Mouse (Mus musculus): ENCODE measurements around the gene Ndrg3. TPM values are rescaled to one million over a fixed set of nuclear protein-coding genes. Genes with fewer than 3 reads are reported as not detected.

Gene Ndrg3
- total and polyA plus RNA-seq, 3 experiments: 16.6 to 27.5 (median 21.8) TPM

DNA sequence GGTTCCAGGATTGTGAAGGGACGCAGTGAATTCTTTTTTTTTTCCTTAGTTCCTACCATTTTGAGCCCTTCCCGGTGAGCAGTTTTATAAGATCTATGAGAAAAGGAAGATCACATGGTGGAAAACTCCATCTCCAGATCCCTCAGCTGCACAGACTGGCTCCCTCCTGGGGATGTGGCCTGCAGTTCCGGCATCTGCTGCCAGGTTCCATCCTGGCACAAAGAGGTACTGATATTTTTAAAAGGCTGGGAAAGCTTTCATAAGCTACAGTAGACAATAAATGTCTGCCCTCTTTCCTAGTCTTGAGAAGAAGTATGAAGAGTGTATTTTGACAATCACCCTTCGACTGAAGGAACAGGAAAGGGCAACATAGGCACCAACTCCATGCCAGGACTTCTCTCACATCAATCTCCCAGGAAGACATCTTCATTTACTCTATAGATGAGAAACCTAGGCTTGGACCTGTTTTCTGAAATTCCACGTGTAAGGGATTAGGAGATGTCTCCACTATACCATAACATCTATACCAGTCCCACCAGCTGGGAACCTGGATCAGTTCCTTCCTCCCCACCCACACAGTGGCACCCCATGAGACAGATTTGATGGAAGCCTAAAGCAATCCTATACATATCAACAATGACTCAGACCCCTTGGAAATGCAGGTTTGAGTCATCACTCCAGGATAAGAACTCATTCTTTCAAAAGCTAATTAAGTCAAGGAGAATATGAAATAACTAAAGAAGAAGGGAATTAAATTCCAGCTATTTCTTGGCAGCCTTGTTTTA, 18.3 kb downstream of the Ndrg3 start:
- Histone ChIP-seq H3K27ac (ENCODE audit: insufficient read depth, low read depth) (no peak overlapping the region), H3K27me3 (replicated peaks) (no peaks in the 10 kb centered on the region), H3K4me3 (replicated peaks in 1 of 3; ENCODE audit: low read depth in 2 of 3, low read length in 2 of 3, poor library complexity in 1 of 3) (no peak overlapping the region), H3K4me1 (ENCODE audit: control insufficient read depth in 1 of 2, insufficient read depth in 2 of 2) (peaks cover 0 to 12% of the 10 kb centered on the region in 2 experiments; a peak in 2 of 4 replicates), H3K4me2 (ENCODE audit: insufficient read depth, low read depth, poor library complexity, severe bottlenecking) (no peak overlapping the region), H3K36me3 (replicated peaks in 1 of 2; ENCODE audit: control insufficient read depth in 1 of 2, insufficient read depth in 1 of 2, low read length in 1 of 2) (peaks cover 3 to 26% of the 10 kb centered on the region in 2 experiments), H3K79me2 (replicated peaks; ENCODE audit: control insufficient read depth, extremely low read depth, insufficient read depth, poor library complexity, severe bottlenecking) (no peaks in the 10 kb centered on the region), H3K9ac (ENCODE audit: insufficient read depth, low read depth) (no peak overlapping the region), H3K9me3 (replicated peaks; ENCODE audit: low read length) (no peaks in the 10 kb centered on the region)
- in situ Hi-C loops (cut with MboI; ENCODE audit: low pct_ligation_motif_present, low pct_unique_long_range_greater_than_20kb, low sequenced_read_pairs) (no loop called here), dilution Hi-C loops (cut with MboI; ENCODE audit: extremely low pct_ligation_motif_present, extremely low pct_unique_long_range_greater_than_20kb, low sequenced_read_pairs) (no loop called here)
- DNase-seq (ENCODE audit: extremely low read depth): no peak
- TF ChIP-seq E2F4 (IDR thresholded peaks at IDR 0.05; ENCODE audit: insufficient replicate concordance, low read depth, low read length) (no peak), MAFK (IDR thresholded peaks at IDR 0.05; ENCODE audit: insufficient replicate concordance, low read length) (no peak), TCF12 (IDR thresholded peaks at IDR 0.05; ENCODE audit: low read depth, low read length) (no peak), ELF1 (IDR thresholded peaks at IDR 0.05; ENCODE audit: low read depth, low read length) (no peak), ZNF384 (IDR thresholded peaks at IDR 0.05; ENCODE audit: low read depth, low read length) (no peak), PAX5 (IDR thresholded peaks at IDR 0.05; ENCODE audit: low read length) (no peak), MAZ (IDR thresholded peaks at IDR 0.05; ENCODE audit: low read depth, low read length) (no peak), CHD2 (IDR thresholded peaks at IDR 0.05; ENCODE audit: low read length) (no peak), EP300 (IDR thresholded peaks at IDR 0.05; ENCODE audit: low read length) (no peak), KAT2A (IDR thresholded peaks at IDR 0.05; ENCODE audit: insufficient replicate concordance, low read length) (no peak), HCFC1 (IDR thresholded peaks at IDR 0.05; ENCODE audit: low read depth, low read length) (no peak), IRF4 (IDR thresholded peaks at IDR 0.05; ENCODE audit: low read depth, low read length) (no peak), MXI1 (IDR thresholded peaks at IDR 0.05; ENCODE audit: low read depth, low read length) (no peak), CHD1 (IDR thresholded peaks at IDR 0.05; ENCODE audit: low read depth, low read length) (no peak), CTCF (conservative IDR thresholded peaks at IDR 0.05 in 1 of 2, IDR thresholded peaks at IDR 0.05 in 1 of 2; ENCODE audit: low read depth in 2 of 2, low read length in 2 of 2) (no peak), MYC (IDR thresholded peaks at IDR 0.05; ENCODE audit: low read depth, low read length) (no peak), SMC3 (IDR thresholded peaks at IDR 0.05; ENCODE audit: low read depth, low read length) (no peak), MAX (IDR thresholded peaks at IDR 0.05; ENCODE audit: low read length) (no peak), ETS1 (conservative IDR thresholded peaks at IDR 0.05; ENCODE audit: low read depth, low read length) (no peak), ZKSCAN1 (IDR thresholded peaks at IDR 0.05; ENCODE audit: borderline replicate concordance, low read depth, low read length) (no peak)

DNA sequence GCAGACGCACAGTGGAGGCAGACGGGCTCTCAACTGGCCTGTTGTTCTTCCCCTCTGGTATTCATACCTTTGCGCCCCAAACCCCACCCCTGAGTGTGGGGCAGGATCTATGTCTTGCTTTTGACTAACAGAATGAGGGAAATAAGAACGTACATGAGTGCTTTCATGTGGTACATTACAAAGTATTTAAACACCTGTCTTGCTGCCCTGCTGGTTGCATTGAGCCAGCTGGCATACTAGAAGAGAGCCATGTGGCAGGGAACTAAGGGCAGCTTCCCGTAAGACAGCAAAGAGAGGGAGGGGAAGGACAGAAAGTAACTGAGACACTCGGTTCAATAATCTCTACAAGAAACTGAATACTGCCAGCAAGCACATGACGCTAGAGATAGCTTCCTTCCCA, 21.6 kb downstream of the Ndrg3 start:
- H3K4me2 ChIP-seq (ENCODE audit: insufficient read depth, low read depth, poor library complexity, severe bottlenecking): no peak overlapping the region
- H3K36me3 ChIP-seq (replicated peaks in 1 of 2; ENCODE audit: control insufficient read depth in 1 of 2, insufficient read depth in 1 of 2, low read length in 1 of 2): peaks cover 3 to 27% of the 10 kb centered on the region in 2 experiments
- in situ Hi-C loops (cut with MboI; ENCODE audit: low pct_ligation_motif_present, low pct_unique_long_range_greater_than_20kb, low sequenced_read_pairs): no loop called here
- no peak overlapping the region for H3K27ac ChIP-seq (ENCODE audit: insufficient read depth, low read depth)
- H3K4me1 ChIP-seq (ENCODE audit: control insufficient read depth in 1 of 2, insufficient read depth in 2 of 2): peaks cover 2 to 6% of the 10 kb centered on the region in 2 experiments; a peak in 3 of 4 replicates
- dilution Hi-C loops (cut with MboI; ENCODE audit: extremely low pct_ligation_motif_present, extremely low pct_unique_long_range_greater_than_20kb, low sequenced_read_pairs): no loop called here
- no peak for DNase-seq (ENCODE audit: extremely low read depth)
- TF ChIP-seq MEF2A (IDR thresholded peaks at IDR 0.05; ENCODE audit: borderline replicate concordance, low read depth, low read length) (no peak), POLR2A (IDR thresholded peaks at IDR 0.05; ENCODE audit: low read depth, low read length) (no peak), KAT2A (IDR thresholded peaks at IDR 0.05; ENCODE audit: insufficient replicate concordance, low read length) (no peak), NRF1 (IDR thresholded peaks at IDR 0.05; ENCODE audit: low read depth, low read length) (no peak), EP300 (IDR thresholded peaks at IDR 0.05; ENCODE audit: low read length) (no peak), MAFK (IDR thresholded peaks at IDR 0.05; ENCODE audit: insufficient replicate concordance, low read length) (no peak), IRF4 (IDR thresholded peaks at IDR 0.05; ENCODE audit: low read depth, low read length) (no peak), ZNF384 (IDR thresholded peaks at IDR 0.05; ENCODE audit: low read depth, low read length) (no peak), CHD1 (IDR thresholded peaks at IDR 0.05; ENCODE audit: low read depth, low read length) (no peak)
- no peak overlapping the region for H3K4me3 ChIP-seq (replicated peaks in 1 of 3; ENCODE audit: low read depth in 2 of 3, low read length in 2 of 3, poor library complexity in 1 of 3)
- no peaks in the 10 kb centered on the region for H3K27me3 ChIP-seq (replicated peaks)
- H3K9ac ChIP-seq (ENCODE audit: insufficient read depth, low read depth): no peak overlapping the region
- H3K79me2 ChIP-seq (replicated peaks; ENCODE audit: control insufficient read depth, extremely low read depth, insufficient read depth, poor library complexity, severe bottlenecking): no peaks in the 10 kb centered on the region
- no peaks in the 10 kb centered on the region for H3K9me3 ChIP-seq (replicated peaks; ENCODE audit: low read length)
